Mouse (Mus musculus) T-cell, adult 2 months (primary cell): ENCODE results near the gene Trpm2.

Source experiments
- DNase-seq: peaks from one replicate; pipeline ENCODE4 v3.0.0; 2022; ENCODE audit warnings: low spot score

Trpm2 gene

DNA sequence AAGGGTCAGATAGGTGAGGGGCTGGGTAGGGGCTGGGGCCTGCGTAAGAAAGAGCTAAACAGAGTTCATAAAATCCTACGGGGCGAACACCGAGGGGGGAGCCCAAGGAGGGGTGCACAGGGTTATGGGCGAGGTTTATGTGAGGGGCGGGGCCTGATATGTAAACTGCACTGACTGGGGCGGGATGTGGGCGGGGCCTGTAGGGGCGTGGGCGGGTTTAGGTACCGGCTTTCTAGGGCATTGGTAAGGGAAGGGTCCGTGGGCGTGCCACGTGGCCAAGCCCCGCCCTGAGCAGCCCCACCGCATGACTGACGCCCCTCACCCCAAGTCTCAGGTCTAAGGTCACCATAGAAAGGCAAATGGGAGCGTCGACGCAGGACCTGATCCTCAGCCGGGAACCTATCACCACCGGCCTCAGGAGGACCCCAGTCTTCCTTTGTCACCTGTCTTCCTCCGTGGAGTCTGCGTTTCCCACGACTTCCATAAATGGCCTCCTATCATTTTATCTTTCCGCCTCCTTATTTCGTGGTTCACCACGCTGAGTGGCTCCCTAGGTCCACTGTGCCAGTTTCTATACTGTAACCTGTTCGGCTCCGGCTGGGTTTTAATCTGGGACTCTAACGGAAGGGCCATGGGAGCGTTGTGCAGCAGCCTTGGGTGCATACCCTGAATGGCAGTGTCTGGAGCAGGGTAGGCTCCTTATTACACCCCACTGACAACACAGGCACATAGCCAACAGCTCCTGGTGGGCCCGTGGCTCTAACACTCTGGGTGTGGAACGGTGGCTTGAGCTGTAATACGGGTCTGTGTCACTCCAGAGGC is 67.3 kb downstream of the Trpm2 start:
- peak; percentile 11 for DNase-seq

DNA sequence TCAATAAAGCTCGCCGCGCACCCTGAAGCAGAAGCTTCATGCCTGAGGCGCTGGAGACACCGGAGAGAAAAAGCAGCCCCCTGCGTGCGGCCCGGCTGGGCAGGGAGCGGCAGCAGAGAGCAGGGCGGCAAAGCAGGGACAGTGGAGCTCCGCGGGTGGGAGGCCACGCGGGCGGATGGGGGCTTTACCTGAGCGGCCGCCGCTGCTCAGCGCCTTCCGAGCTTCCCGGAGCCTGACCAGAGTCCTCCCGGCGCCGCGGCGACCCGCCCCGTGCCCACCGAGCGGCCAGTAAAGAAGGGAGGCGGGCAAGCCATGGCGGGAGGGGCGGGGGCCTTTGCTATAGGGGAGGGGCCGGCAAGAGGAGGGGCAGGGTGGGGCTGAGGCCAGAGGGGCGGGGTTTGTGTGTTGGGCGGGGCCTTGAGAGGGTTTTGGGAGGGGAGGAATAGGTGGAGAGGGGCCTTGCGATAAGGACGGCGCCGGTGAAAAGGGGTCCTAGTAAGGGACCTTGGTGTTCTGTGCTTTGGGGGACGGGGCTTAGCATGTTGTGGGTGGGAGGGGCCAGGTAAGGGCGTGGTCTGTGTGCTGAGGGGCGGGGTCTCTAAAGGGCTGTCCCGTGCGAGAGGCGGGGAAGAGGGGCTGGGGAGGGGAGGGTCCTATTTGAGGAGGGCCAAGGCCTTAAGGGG is 68.0 kb downstream of the Trpm2 start, which contains the start of gene Lrrc3:
Gene Lrrc3, minus strand, starts transcription at position 326 of the 683 bp plus-strand sequence.
- peak; percentile 10 for DNase-seq

DNA sequence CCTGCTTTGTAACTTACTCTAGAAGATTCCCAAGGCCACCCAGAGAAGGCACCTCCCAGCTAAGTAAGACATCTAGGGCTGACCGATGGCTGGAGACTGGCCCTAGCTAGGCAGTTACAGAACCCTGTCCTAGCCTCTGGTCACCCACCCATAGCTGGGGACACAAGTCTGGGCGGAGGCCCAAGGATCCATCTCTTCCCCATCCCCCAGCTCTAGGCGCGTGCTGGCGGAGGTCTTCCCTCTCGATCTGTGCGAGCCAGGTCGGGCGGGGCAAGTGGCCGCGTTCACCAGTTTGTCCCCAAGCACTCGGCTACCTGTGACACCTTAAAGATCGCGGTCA is 68.5 kb downstream of the Trpm2 start:
- no peak for DNase-seq

DNA sequence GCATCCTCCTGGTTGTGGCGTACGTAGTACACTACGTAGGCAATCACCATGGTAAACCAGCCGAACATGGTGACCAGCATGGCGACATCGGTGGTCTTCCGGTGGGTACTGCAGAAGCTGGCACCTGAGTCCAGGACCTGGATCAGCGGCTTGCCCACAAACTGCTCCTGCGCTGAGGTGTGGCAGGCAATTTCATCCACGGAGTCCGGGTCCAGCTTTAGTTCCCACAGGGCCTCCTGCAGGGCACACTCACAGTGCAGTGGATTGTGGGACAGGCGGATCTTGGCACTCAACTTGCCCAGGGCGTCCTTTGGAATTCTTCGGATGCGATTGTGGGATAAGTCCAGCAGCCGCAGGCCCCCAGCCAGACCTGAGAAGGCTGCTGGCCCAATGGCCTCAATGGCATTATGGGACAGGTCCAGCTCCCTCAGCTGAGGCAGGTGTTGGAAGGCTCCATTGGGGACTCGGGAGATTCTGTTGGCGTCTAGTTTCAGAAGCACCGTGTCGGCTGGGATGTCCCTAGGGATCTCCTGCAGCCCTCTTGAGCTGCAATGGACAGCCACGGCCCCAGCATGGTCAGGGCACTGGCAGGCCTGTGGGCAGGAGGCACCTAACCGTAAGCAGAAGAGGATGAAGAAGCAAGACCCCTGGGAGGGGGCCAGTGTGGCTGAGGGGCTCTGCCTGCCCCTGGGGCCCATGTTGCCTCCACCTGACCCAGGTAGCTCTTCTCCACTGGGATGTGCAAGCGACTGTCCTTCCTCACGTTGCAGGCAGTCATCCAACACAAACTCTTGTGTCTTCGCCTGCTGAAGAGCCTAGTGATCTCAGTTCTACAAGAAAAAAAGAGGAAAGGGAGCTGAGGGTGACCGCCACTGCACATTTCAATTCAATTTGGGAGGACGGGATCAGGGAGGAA is 69.2 kb downstream of the Trpm2 start:
- no peak for DNase-seq

DNA sequence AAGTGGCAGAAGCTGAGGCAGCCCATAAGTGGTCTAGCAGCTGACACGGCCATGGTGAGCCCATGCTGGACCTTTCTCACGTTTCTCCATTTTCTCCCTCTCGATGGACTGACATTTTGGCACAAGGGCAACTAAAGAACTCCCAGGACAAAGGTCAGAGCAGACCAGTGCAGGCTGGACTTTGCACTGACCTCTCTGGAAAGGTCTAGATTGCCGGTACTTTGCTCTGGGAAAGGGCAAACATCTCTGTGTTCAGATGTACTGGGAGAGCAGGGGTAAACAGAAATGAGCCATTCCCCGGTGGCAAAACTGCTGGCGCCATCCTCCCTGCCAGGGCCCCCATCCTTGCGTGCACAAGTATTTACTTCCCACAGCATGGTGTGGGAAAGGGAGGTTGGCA is 70.2 kb downstream of the Trpm2 start:
- no peak for DNase-seq

DNA sequence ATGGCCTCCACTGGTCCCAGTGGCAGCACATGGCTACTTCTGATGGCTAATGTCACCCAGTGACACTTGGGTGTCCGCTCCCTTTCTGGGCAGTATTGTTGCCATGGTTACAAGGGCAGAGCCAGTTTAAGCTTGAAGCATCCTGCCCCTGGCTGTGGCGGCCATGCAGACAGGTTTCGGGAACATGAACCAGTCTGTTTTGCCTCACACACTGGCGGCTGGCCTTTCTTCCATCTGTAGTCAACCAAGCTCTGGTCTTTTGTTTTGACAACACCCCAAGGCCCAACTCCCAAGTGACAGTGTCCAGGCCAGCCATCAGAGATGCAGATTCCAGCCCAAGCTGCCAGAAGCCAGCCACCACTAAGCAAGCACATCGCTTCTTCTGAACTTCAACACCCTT is 74.8 kb downstream of the Trpm2 start:
- DNase-seq: no peak

DNA sequence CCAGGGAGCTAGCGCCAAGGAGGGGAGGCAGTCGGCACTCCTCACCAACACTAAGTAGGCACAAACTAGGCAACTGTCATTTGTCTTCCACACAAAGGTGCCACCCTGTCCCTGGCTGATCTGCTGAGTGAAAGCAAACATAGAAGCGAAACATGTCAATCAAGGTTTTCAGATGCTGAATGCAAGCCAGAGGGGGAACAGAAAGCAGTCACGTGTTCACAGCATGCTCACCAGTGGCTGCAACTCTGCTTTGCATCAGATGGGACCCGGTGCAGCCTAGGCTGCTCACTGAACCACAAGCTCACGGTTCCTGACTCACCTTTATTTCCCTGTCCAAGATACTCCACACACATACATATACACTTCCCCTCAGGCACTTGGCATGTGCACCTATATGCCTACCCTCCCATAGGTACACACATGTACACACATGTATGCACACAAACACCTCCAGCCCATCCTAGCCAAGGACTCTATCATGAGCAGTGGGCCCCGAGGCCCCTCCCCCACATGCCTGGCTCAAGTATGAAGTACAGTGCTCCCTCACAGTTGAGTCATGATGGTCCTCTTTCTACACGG is 79.3 kb downstream of the Trpm2 start:
- DNase-seq: no peak

DNA sequence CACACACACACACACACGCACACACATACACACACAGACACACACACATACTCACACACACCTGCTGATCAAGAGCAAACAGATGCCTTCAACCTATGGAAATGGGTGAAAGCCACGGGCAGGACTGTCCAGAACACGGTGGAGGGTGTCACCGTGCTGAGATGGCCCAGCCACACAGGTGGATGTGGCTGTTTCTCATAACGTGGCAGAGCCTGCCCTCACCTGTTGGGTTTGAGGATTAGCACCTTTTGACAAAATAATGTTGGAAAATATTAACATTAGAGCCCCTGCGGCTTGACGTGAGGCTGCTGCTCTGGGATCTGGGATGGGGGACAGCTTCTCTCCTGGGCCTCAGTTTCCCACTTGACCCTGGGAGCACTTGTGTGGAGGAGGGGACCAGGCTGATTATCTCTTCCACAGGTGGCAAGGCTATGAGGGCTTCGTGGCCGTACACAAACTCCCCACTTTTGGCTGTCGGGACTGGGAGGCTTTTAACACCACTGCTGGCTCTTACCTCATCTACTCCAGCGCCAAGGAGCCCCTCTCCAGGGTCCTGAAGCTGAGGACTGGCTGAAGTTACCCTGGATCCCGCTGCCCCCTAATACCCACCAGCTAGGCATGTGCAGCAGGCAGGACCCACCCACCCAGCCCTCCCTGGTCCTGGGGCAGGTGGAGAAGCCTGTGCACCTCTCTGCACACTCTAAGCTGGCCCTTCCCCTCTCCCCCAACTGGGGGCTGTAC is 84.2 kb downstream of the Trpm2 start:
- DNase-seq: no peak

DNA sequence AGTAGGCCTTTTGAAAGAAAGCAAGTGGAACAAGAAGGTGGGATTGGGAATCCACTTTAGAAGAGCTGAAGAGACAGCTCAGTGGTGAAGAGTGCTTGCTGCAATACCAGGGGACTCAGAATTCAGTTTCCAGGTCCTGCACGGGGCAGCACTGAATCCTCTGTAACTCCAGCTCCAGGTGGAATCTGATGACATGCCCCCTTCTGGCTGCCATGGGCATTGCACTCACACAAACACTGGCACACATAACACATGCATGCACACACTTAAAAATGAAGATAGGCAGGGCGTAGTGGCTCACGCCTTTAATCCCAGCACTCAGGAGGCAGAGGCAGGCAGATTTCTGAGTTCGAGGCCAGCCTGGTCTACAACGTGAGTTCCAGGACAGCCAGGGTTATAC is 87.8 kb downstream of the Trpm2 start:
- DNase-seq: no peak

DNA sequence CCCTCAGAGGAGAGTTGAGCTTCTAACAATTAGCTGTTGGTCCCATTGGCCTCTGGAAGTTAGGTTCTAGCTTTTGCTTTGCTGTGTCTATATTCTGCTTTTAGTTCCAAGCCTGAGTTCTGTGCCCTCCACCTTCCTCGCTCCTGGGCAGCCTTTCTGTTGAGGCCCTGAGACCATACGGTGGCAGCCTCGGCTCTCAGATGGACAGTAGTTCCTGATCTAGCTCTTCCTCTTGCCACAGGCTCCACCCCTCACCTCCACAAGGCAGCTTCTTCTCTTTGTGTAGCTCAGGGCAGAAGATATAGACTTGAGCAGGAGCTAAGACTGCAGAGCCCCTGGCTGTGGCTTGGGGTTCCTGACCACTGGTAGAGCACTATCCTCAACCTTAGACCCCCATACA is 90.1 kb downstream of the Trpm2 start:
- DNase-seq: no peak

DNA sequence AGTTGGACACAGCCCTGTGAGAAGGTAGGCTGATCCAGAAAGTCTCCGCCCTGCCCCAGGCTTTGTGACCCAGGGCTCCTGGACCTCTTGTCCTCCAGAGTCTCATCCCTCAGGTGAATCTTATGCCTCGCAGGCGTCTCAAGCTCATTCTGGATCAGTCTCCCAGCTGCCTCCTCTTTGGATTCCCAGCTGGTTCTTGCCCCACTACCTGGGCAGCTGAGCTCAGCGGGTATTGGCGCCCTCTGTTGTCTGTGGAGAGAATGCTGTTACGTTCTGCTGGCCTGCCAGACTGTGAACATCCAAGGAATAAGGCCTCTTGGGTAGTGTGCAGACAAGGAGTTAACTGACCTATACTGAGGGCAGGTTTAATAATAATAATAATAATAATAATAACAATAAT is 91.4 kb downstream of the Trpm2 start:
- no peak for DNase-seq

DNA sequence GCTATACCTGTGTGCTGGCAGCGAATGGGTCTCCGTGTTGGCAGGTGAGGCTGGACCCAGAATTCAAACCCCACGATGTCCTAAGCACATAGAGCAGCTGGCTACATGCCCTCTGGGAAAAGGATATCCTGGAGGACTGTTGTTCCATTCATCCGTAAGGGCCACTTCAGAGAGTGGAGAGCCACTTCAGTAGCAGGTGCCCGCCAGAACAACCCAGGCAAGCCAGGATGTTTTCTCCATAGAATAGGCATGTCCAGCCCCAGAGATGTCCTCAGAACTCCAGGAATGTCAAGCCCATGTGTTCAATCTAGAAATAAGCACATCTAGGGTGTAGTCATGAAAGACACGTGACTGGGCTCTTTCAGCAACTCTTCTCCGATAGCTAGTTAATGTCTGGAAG is 100.7 kb downstream of the Trpm2 start:
- no peak for DNase-seq

DNA sequence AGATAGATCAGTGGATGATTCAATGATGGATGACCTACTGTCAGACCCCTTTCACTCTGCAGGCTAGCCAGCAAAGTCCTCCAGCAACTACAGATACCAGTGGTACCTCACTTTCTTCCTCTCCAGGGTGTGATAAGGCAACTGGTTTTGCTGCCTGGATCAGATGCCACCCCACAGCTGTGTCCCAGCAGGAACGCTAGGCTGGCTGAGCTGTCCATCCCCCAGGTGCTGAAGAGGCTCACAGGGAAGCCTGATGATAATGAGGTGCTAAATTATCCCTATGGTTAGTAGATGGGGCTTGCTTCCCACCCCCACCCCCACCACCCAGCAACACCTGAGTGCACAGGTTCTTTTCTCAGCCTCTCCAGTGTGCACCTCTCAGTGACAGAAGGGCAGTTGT is 102.8 kb downstream of the Trpm2 start:
- DNase-seq: no peak

DNA sequence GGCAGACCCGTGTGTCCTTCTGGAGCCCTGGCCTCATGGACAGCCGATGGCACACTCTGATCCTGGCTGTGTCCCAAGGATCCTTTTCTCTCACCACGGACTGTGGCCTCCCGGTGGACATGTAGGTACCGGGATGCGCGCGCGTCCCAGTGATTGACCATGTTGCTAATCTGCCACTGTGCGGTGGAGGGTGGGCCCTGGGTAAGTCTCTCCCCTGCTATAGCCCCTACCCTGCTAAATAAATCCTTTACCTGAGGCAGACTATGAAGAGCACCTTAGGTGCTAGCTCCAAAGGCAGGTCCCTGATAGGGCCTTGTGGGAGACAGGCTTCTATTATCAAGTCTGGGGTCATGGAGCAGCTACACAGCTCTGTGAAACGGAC is 105.6 kb downstream of the Trpm2 start:
- DNase-seq: no peak

DNA sequence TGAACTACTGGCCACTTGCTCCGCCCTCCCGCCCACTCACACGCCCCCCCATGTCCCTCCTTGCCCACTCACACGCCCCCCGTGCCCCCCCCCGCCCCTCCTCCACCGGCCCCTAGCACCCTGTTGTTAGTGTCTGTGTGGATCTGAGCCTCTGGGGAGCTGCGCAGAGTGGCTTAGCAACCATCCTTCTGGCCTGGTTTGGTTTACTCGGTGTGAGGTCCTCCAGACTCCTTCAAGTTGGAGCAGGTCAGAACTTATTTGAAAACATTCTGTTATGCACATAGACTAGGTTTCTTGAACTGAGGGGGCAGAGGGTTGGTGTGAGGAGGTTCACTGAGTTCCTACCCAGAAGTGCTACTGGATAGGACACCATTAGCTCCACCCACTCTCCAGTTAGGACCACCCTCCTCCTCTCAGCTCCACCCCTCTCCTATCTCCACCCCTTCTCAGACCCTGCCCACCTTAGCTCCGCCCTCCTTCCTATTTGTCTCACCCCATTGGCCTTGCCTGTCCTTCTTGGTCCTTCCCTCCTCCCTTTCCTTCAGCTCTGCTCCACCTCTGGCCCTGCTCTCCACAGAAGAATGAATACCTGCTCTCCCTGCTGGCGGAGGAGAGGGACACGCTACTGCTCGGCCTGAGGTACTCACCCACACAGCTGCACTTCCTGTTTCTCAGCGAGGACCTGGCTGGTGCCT is 106.1 kb downstream of the Trpm2 start:
- DNase-seq: peak; percentile 69

DNA sequence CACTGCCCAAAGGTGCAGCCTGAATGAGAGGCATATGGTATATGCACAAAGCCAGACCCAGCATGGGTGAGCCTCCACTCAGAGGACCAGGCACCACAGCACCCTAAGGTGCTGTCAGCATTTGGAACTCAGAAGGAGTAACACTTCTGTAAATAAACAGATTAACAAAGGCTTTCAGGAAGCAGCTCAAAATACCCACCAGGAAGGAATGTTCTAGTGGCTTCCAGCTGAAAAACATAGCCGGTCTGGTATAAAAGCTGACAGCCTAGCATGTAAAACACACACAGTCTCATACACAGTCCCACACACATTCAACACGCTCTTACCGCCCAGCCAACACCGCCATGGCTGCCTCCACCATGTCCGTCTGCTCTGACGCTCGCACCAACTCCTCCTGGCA is 108.7 kb downstream of the Trpm2 start, which contains the start of gene Gm3285:
Gene Gm3285, plus strand, starts transcription at position 301 of the 400 bp plus-strand sequence.
- no peak for DNase-seq
